Mouse (Mus musculus) kidney, embryonic 15.5 days (tissue): ENCODE measurements around the gene Sval2. TPM values are rescaled to one million over a fixed set of nuclear protein-coding genes. Genes with fewer than 3 reads are reported as not detected.

ENCODE experiments used
- ATAC-seq: fragments of 200-750 bp; cut with Nextera tagmentation; replicated peaks from 2 replicates; pipeline ENCODE4 v1.8.0; 2017; ENCODE audit warnings: moderate TSS enrichment; ENCODE audit not compliant: low FRiP score
- H3K27ac ChIP-seq: fragments of 300-500 bp; sonication (generic); 2 replicates; pipeline ENCODE4 v1.5.1; 2015; ENCODE audit warnings: mild to moderate bottlenecking, inconsistent platforms
- H3K27me3 ChIP-seq: fragments of 300-500 bp; sonication (generic); 2 replicates; pipeline ENCODE4 v1.6.1; 2015; ENCODE audit warnings: inconsistent platforms
- H3K36me3 ChIP-seq: fragments of 300-500 bp; sonication (generic); 2 replicates; pipeline ENCODE4 v1.6.1; 2015; ENCODE audit warnings: inconsistent platforms
- H3K4me1 ChIP-seq: fragments of 300-500 bp; sonication (generic); 2 replicates; pipeline ENCODE4 v1.6.1; 2015; ENCODE audit warnings: inconsistent platforms
- H3K4me2 ChIP-seq: fragments of 300-500 bp; sonication (generic); 2 replicates; pipeline ENCODE4 v1.6.1; 2015; ENCODE audit warnings: moderate library complexity, mild to moderate bottlenecking, inconsistent platforms
- H3K4me3 ChIP-seq: fragments of 300-500 bp; sonication (generic); replicated peaks from 2 replicates; pipeline ENCODE4 v1.5.1; 2015; ENCODE audit warnings: mild to moderate bottlenecking, inconsistent platforms
- H3K9ac ChIP-seq: fragments of 300-500 bp; sonication (generic); 2 replicates; pipeline ENCODE4 v1.6.1; 2015; ENCODE audit warnings: mild to moderate bottlenecking, inconsistent platforms
- H3K9me3 ChIP-seq: fragments of 300-500 bp; sonication (generic); replicated peaks from 2 replicates; pipeline ENCODE4 v1.6.1; 2016; ENCODE audit warnings: inconsistent platforms
- WGBS: fragments of 180-500 bp; shearing (Covaris S2); methylation state at CpG from one replicate; pipeline ENCODE4 v1.1.7; 2015; ENCODE audit warnings: mixed read lengths; 5-methylcytosine and 5-hydroxymethylcytosine counted together
- polyA plus RNA-seq: library from polyadenylated mRNA; unstranded; fragments of >200 nt; fragmentation: Nextera tagmentation; extraction: Ambion mirVana; gene quantifications from 2 replicates; pipeline ENCODE4 v1.2.1, GENCODE M21; 2015

The Sval2 gene
- polyA plus RNA-seq: not detected in 2 replicates

DNA sequence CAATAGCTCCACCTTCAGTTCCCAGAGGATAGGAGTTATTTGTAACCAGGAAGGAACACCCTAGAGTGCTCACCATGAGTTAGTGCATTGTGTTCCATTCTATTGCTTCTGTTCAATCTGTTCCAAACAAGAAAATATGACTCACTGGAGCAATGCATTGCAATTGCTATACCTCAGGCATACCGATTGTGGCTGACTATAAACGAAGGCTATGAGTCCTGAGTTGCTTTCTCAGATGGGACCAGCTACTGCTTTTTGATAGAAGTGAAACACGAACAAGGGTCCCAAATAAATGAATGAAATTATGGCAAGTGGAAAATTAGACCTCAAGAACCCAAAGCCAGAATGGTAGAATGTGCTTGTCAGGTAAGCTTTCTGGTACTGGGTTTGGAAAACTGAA is at the start of gene Sval2:
Gene Sval2, plus strand, starts transcription at position 301 of the 400 bp plus-strand sequence.
- Histone ChIP-seq H3K4me1 (no peaks in the 10 kb centered on the region), H3K9ac (no peak within 1 kb of the TSS), H3K27ac (no peak within 1 kb of the TSS), H3K4me2 (no peak within 1 kb of the TSS), H3K36me3 (no peaks in the 10 kb centered on the region), H3K27me3 (no peaks in the 10 kb centered on the region), H3K9me3 (no peaks in the 10 kb centered on the region), H3K4me3 (no peak within 1 kb of the TSS)
- 90% methylated on average over 3 of the region's 3 CpGs for WGBS
- ATAC-seq: no peak

GRCm38 (mm10) chr6:41824086-41824485 is 28.7 kb upstream of the Sval2 start:
- Histone ChIP-seq H3K4me2 (no peak overlapping the region), H3K27ac (no peak overlapping the region), H3K36me3 (no peaks in the 10 kb centered on the region), H3K4me3 (no peak overlapping the region), H3K4me1 (no peaks in the 10 kb centered on the region), H3K27me3 (no peaks in the 10 kb centered on the region), H3K9me3 (no peaks in the 10 kb centered on the region), H3K9ac (no peak overlapping the region)
- ATAC-seq: no peak

- Histone ChIP-seq H3K4me2 (no peak overlapping the region), H3K9ac (no peak overlapping the region), H3K4me1 (no peaks in the 10 kb centered on the region), H3K9me3 (no peaks in the 10 kb centered on the region), H3K27ac (no peak overlapping the region), H3K27me3 (no peaks in the 10 kb centered on the region), H3K4me3 (no peak overlapping the region), H3K36me3 (no peaks in the 10 kb centered on the region)
- 91% methylated on average over 2 of the region's 2 CpGs for WGBS
- ATAC-seq: no peak
Measured at GRCm38 (mm10) chr6:41829516-41829915, 23.3 kb upstream of the Sval2 start.

DNA sequence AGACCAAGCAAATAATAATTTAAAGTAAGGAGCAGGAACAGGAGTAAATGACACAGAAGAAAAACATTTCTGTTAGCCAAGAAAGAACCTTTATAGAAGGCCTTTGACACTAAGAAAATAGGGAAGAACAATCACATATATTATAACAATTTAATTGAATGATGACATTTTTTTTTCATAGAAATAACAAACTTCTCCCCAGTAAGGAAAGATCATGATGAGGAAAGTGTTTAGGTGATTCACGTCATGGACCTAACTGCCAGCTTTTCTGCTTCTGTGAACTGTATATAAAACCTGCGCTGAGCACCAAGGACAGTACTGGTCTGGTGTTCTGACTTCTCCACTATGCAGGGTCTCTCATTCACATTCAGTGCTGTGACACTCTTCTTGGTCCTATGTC is 5.6 kb upstream of the Sval2 start, which contains the start of gene Pip:
Gene Pip, plus strand, starts transcription at position 301 of the 400 bp plus-strand sequence.
- Histone ChIP-seq H3K9me3 (no peaks in the 10 kb centered on the region), H3K4me3 (no peak within 1 kb of the TSS), H3K4me1 (no peaks in the 10 kb centered on the region), H3K27ac (no peak within 1 kb of the TSS), H3K9ac (no peak within 1 kb of the TSS), H3K27me3 (no peaks in the 10 kb centered on the region), H3K4me2 (no peak within 1 kb of the TSS), H3K36me3 (no peaks in the 10 kb centered on the region)
- no peak for ATAC-seq
- 75% methylated on average over 2 of the region's 2 CpGs for WGBS

DNA sequence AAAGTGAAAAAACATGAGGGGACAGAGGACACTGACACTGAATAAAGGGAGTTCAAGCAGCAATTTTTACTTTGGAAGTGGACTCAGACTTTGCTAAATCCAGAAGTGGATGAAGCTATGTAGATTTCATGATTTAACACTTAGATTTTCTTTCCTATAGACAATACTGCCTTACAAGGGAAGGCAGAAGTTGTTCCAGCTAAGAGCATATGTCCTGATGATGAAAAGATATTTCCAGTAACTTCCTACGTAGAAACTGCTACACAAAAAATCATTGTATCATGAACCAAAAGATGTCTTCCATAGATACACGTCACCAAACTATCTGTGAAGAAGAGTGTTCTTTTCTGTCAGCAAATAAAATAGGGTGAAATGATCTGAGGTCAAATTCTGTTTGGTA is 11.2 kb downstream of the Sval2 start:
- no peak for ATAC-seq
- WGBS: 76% methylated on average over 2 of the region's 2 CpGs

DNA sequence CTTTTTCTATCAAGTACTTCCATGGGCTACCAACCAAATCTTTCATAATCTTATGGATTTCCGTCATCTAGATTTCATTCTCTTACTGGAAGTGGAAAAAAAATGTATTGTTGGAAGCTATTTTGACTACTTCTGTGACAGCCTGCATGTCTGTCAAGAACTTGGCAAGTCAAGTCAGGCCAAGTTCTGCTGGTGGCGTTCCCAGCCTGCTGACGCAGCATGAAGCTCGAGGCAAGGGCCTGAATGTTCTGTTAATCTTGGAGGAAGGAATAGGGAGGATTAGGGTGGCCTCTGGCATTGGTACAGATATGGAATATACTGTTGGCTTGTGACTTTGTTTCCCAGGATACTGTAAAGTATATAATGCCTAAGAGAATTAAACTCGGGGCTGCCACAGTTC is 58.8 kb downstream of the Sval2 start:
- Histone ChIP-seq H3K4me3 (no peak overlapping the region), H3K36me3 (no peaks in the 10 kb centered on the region), H3K4me1 (no peaks in the 10 kb centered on the region), H3K27me3 (no peaks in the 10 kb centered on the region), H3K4me2 (no peak overlapping the region), H3K9me3 (no peaks in the 10 kb centered on the region), H3K9ac (no peak overlapping the region), H3K27ac (no peak overlapping the region)
- 85% methylated on average over 5 of the region's 5 CpGs for WGBS
- no peak for ATAC-seq

More for the DNA sequence above, 11.2 kb downstream of the Sval2 start:
- Histone ChIP-seq H3K4me3 (no peak overlapping the region), H3K27ac (no peak overlapping the region), H3K4me2 (no peak overlapping the region), H3K27me3 (no peaks in the 10 kb centered on the region), H3K36me3 (no peaks in the 10 kb centered on the region), H3K9ac (no peak overlapping the region), H3K9me3 (no peaks in the 10 kb centered on the region), H3K4me1 (no peaks in the 10 kb centered on the region)

Other genes with a start within 250 kb of the Sval2 start
- 13.2 and 15.0 TPM in 2 replicates for gene Ephb6, start 247.5 kb upstream of the Sval2 start, polyA plus RNA-seq
- 3.8 and 4.7 TPM in 2 replicates for gene Trpv6, start 216.6 kb upstream of the Sval2 start, polyA plus RNA-seq
- gene Trpv5, start 172.2 kb upstream of the Sval2 start, polyA plus RNA-seq: 1.5 and 1.8 TPM in 2 replicates
- 0.22 TPM in 1 of 2 replicates, not detected in the other for gene Llcfc1, start 168.6 kb upstream of the Sval2 start, polyA plus RNA-seq
- gene Kel, start 148.7 kb upstream of the Sval2 start, polyA plus RNA-seq: 3.7 and 5.8 TPM in 2 replicates
- not detected in 2 replicates for gene Olfr459, start 77.8 kb upstream of the Sval2 start, polyA plus RNA-seq
- not detected in 2 replicates for gene Pip, start 5.5 kb upstream of the Sval2 start, polyA plus RNA-seq
- 1.7 TPM in 1 of 2 replicates, not detected in the other for gene Sval1, start 98.6 kb downstream of the Sval2 start, polyA plus RNA-seq
- gene Sval3, start 115.2 kb downstream of the Sval2 start, polyA plus RNA-seq: not detected in 2 replicates
- not detected in 2 replicates for gene Sva, start 185.4 kb downstream of the Sval2 start, polyA plus RNA-seq